Mouse (Mus musculus) heart, embryonic 15.5 days (tissue): ENCODE data around the gene Scarb2. TPM values are rescaled to one million over a fixed set of nuclear protein-coding genes. Genes with fewer than 3 reads are reported as not detected.

Source experiments
- ATAC-seq: fragments of 200-750 bp; cut with Nextera tagmentation; replicated peaks from 2 replicates; pipeline ENCODE4 v1.8.0; 2017; ENCODE audit warnings: low read depth, moderate TSS enrichment; ENCODE audit not compliant: insufficient number of reproducible peaks, insufficient read depth, low FRiP score
- H3K27ac ChIP-seq: fragments of 300-500 bp; sonication (generic); 2 replicates; pipeline ENCODE4 v1.5.1; 2015; ENCODE audit warnings: mild to moderate bottlenecking, inconsistent platforms
- H3K27me3 ChIP-seq: fragments of 300-500 bp; sonication (generic); 2 replicates; pipeline ENCODE4 v1.6.1; 2015; ENCODE audit warnings: inconsistent platforms
- H3K36me3 ChIP-seq: fragments of 300-500 bp; sonication (generic); 2 replicates; pipeline ENCODE4 v1.6.1; 2015; ENCODE audit warnings: mild to moderate bottlenecking, inconsistent platforms
- H3K4me1 ChIP-seq: fragments of 300-500 bp; sonication (generic); replicated peaks from 2 replicates; pipeline ENCODE4 v1.6.1; 2015; ENCODE audit warnings: inconsistent platforms
- H3K4me2 ChIP-seq: fragments of 300-500 bp; sonication (generic); 2 replicates; pipeline ENCODE4 v1.6.1; 2015; ENCODE audit warnings: inconsistent platforms, mild to moderate bottlenecking, moderate library complexity
- H3K4me3 ChIP-seq: fragments of 300-500 bp; sonication (generic); 2 replicates; pipeline ENCODE4 v1.5.1; 2015; ENCODE audit warnings: mild to moderate bottlenecking, inconsistent platforms
- H3K9ac ChIP-seq: fragments of 300-500 bp; sonication (generic); 2 replicates; pipeline ENCODE4 v1.6.1; 2015; ENCODE audit warnings: mild to moderate bottlenecking, inconsistent platforms
- H3K9me3 ChIP-seq: fragments of 300-500 bp; sonication (generic); replicated peaks from 2 replicates; pipeline ENCODE4 v1.6.1; 2016; ENCODE audit warnings: inconsistent platforms
- WGBS: fragments of 180-500 bp; shearing (Covaris S2); methylation state at CpG from one replicate; pipeline ENCODE4 v1.1.7; 2015; ENCODE audit warnings: mixed read lengths; 5-methylcytosine and 5-hydroxymethylcytosine counted together
- microRNA-seq: library from miRNA; unstranded; fragments of <30 nt; microRNA quantifications from one replicate; pipeline ENCODE4, GENCODE M21; 2016
- polyA plus RNA-seq: library from polyadenylated mRNA; unstranded; fragments of >200 nt; fragmentation: Nextera tagmentation; extraction: Ambion mirVana; gene quantifications from 2 replicates; pipeline ENCODE4 v1.2.1, GENCODE M21; 2015

Scarb2 gene
- polyA plus RNA-seq, 1 experiment from 2014 or later: 14.9 TPM

GRCm38 (mm10) chr5:92404400-92404678 lies 102.3 kb downstream of the Scarb2 start:
- no peaks in the 10 kb centered on the region for H3K36me3 ChIP-seq
- H3K27ac ChIP-seq: no peak overlapping the region
- no peaks in the 10 kb centered on the region; the same call in 1 of the 2 replicates for H3K4me1 ChIP-seq
- H3K9me3 ChIP-seq: no peaks in the 10 kb centered on the region
- 69% methylated on average over 2 of the region's 2 CpGs for WGBS
- no peak overlapping the region for H3K4me2 ChIP-seq
- no peak overlapping the region for H3K4me3 ChIP-seq
- H3K27me3 ChIP-seq: no peaks in the 10 kb centered on the region
- no peak overlapping the region for H3K9ac ChIP-seq
- no peak for ATAC-seq

- Histone ChIP-seq H3K27me3 (no peaks in the 10 kb centered on the region), H3K4me3 (no peak overlapping the region), H3K27ac (no peak overlapping the region), H3K4me2 (no peak overlapping the region), H3K9me3 (no peaks in the 10 kb centered on the region), H3K4me1 (no peaks in the 10 kb centered on the region; the same call in 1 of the 2 replicates), H3K36me3 (no peaks in the 10 kb centered on the region), H3K9ac (no peak overlapping the region)
- 73% methylated on average over 10 of the region's 10 CpGs for WGBS
- ATAC-seq: no peak
Observed at GRCm38 (mm10) chr5:92403562-92404399, 102.9 kb downstream of the Scarb2 start.

- WGBS: 63% methylated on average over 9 of the region's 9 CpGs
- H3K4me3 ChIP-seq: no peak overlapping the region
- no peaks in the 10 kb centered on the region for H3K27me3 ChIP-seq
- no peak overlapping the region for H3K27ac ChIP-seq
- no peak overlapping the region for H3K9ac ChIP-seq
- H3K4me2 ChIP-seq: no peak overlapping the region
- no peaks in the 10 kb centered on the region for H3K36me3 ChIP-seq
- H3K4me1 ChIP-seq: peaks cover 3% of the 10 kb centered on the region; the same call in 1 of the 2 replicates
- no peak for ATAC-seq
- no peaks in the 10 kb centered on the region for H3K9me3 ChIP-seq
Observed at GRCm38 (mm10) chr5:92402816-92403215, 103.8 kb downstream of the Scarb2 start.

GRCm38 (mm10) chr5:92398153-92398552 lies 108.5 kb downstream of the Scarb2 start:
- WGBS: 19% methylated on average over 5 of the region's 5 CpGs
- H3K4me1 ChIP-seq: peaks cover 5% of the 10 kb centered on the region
- H3K4me2 ChIP-seq: no peak overlapping the region
- no peak overlapping the region for H3K4me3 ChIP-seq
- no peaks in the 10 kb centered on the region for H3K36me3 ChIP-seq
- ATAC-seq: peak; percentile 64
- no peak overlapping the region for H3K27ac ChIP-seq
- no peak overlapping the region for H3K9ac ChIP-seq
- H3K27me3 ChIP-seq: peaks cover 5% of the 10 kb centered on the region; the same call in 1 of the 2 replicates
- no peaks in the 10 kb centered on the region for H3K9me3 ChIP-seq

GRCm38 (mm10) chr5:92396476-92396875 lies 110.2 kb downstream of the Scarb2 start:
- Histone ChIP-seq H3K9ac (no peak overlapping the region), H3K36me3 (no peaks in the 10 kb centered on the region), H3K9me3 (no peaks in the 10 kb centered on the region), H3K4me3 (no peak overlapping the region), H3K27ac (no peak overlapping the region), H3K4me2 (no peak overlapping the region), H3K27me3 (peaks cover 13% of the 10 kb centered on the region; the same call in 1 of the 2 replicates), H3K4me1 (peaks cover 19% of the 10 kb centered on the region)
- no peak for ATAC-seq
- WGBS: 62% methylated on average over 6 of the region's 6 CpGs

GRCm38 (mm10) chr5:92395764-92396163 lies 110.9 kb downstream of the Scarb2 start:
- Histone ChIP-seq H3K4me2 (no peak overlapping the region), H3K9ac (no peak overlapping the region), H3K27ac (0 out of 2 replicates have a peak overlapping the region, but pooled peaks have one; percentile 9), H3K4me1 (peaks cover 26% of the 10 kb centered on the region), H3K36me3 (no peaks in the 10 kb centered on the region), H3K27me3 (peaks cover 16% of the 10 kb centered on the region; the same call in 1 of the 2 replicates), H3K9me3 (no peaks in the 10 kb centered on the region), H3K4me3 (no peak overlapping the region)
- WGBS: 81% methylated on average over 3 of the region's 3 CpGs
- no peak for ATAC-seq

- H3K4me3 ChIP-seq: no peak overlapping the region
- no peak overlapping the region for H3K4me2 ChIP-seq
- no peak for ATAC-seq
- no peaks in the 10 kb centered on the region for H3K36me3 ChIP-seq
- no peak overlapping the region for H3K27ac ChIP-seq
- peaks cover 44% of the 10 kb centered on the region for H3K4me1 ChIP-seq
- WGBS: 66% methylated on average over 10 of the region's 10 CpGs
- H3K27me3 ChIP-seq: peaks cover 19% of the 10 kb centered on the region; the same call in 1 of the 2 replicates
- no peak overlapping the region for H3K9ac ChIP-seq
- H3K9me3 ChIP-seq: no peaks in the 10 kb centered on the region
Observed at GRCm38 (mm10) chr5:92393863-92394262, 112.8 kb downstream of the Scarb2 start.

- peak overlapping the region; percentile 32 for H3K4me3 ChIP-seq
- peaks cover 49% of the 10 kb centered on the region for H3K4me1 ChIP-seq
- no peak overlapping the region for H3K27ac ChIP-seq
- H3K36me3 ChIP-seq: no peaks in the 10 kb centered on the region
- no peaks in the 10 kb centered on the region for H3K9me3 ChIP-seq
- H3K27me3 ChIP-seq: peaks cover 19% of the 10 kb centered on the region; the same call in 1 of the 2 replicates
- no peak overlapping the region for H3K9ac ChIP-seq
- ATAC-seq: no peak
- WGBS: 41% methylated on average over 18 of the region's 18 CpGs
- peak overlapping the region; percentile 53 for H3K4me2 ChIP-seq
Observed at GRCm38 (mm10) chr5:92392542-92392941, 114.1 kb downstream of the Scarb2 start.

Small RNAs within 50 kb of the gene (microRNA-seq; reads per million reads assigned to microRNA genes)
- not detected for gene Mir6415

Other genes starting within 250 kb of the Scarb2 start
- 8.1 and 8.3 TPM in 2 replicates for gene Naaa, start 228.7 kb downstream of the Scarb2 start, polyA plus RNA-seq
- gene Sdad1, start 196.4 kb downstream of the Scarb2 start, polyA plus RNA-seq: 20.0 and 23.7 TPM in 2 replicates
- 0.49 TPM in 1 of 2 replicates, not detected in the other for gene Cxcl9, start 178.8 kb downstream of the Scarb2 start, polyA plus RNA-seq
- gene Art3, start 175.0 kb downstream of the Scarb2 start, polyA plus RNA-seq: 49.4 and 65.5 TPM in 2 replicates
- 0.92 and 6.4 TPM in 2 replicates for gene Cxcl10, start 157.9 kb downstream of the Scarb2 start, polyA plus RNA-seq
- gene Nup54, start 71.6 kb downstream of the Scarb2 start, polyA plus RNA-seq: 31.2 and 33.7 TPM in 2 replicates
- gene Fam47e, start 48.2 kb upstream of the Scarb2 start, polyA plus RNA-seq: 0.09 and 0.27 TPM in 2 replicates
- 75.5 and 82.9 TPM in 2 replicates for gene Stbd1, start 96.2 kb upstream of the Scarb2 start, polyA plus RNA-seq
- gene Ccdc158, start 168.4 kb upstream of the Scarb2 start, polyA plus RNA-seq: 0.56 and 0.64 TPM in 2 replicates
- gene Shroom3, start 176.6 kb upstream of the Scarb2 start, polyA plus RNA-seq: 11.3 and 12.5 TPM in 2 replicates